Mouse (Mus musculus) olfactory bulb, adult 2 months (tissue): Measurements from ENCODE around the gene Impdh1.

Experiments used
- CTCF ChIP-seq: fragments of 200-500 bp; IDR thresholded peaks from 2 replicates; pipeline ENCODE4 v1.5.1; 2012; ENCODE audit warnings: low read depth, mild to moderate bottlenecking, low read length, moderate library complexity; ENCODE audit not compliant: insufficient read depth
- POLR2A ChIP-seq: fragments of 200-500 bp; IDR thresholded peaks from 2 replicates; pipeline ENCODE4 v1.6.1; 2012; ENCODE audit warnings: mild to moderate bottlenecking, low read depth, low read length, moderate library complexity; ENCODE audit not compliant: insufficient read depth

- TF ChIP-seq POLR2A: no peak
- no peak for TF ChIP-seq CTCF
Observed at GRCm38 (mm10) chr6:29210231-29210936, 5.8 kb downstream of the Impdh1 start.
